In the genomic region with DNA sequence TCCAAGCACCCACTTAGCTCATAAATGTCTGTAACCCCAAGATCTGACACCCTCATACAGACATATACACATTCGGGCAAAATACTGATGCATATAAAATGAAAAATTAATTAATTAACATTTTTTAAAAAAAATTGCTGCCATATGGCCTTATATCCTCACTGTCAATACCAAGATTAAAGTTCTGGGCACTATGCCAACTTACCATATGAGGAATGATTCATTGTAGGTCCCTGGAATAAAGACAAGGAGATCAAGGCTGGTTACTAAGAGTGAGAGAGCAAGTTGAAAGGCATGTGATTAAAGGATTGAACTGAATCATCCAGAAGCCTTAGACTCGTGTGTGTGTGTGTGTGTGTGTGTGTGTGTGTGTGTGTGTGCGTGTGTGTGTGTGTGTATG, we compare ENCODE assay signal across 22 mouse cellular contexts. TPM values are rescaled to one million over a fixed set of nuclear protein-coding genes. Genes with fewer than 3 reads are reported as not detected.
DNase-seq lines count a peak whose midpoint lies in the region; ATAC-seq and TF ChIP-seq lines count a peak whose summit lies in the region.
"Had no signal": no experiment of that assay in that cellular context is flagged by ENCODE, and none has a peak within 500 bp of the region (broad histone marks: within the 10 kb centered on the region; RNA-seq: fewer than 3 reads in every experiment).

No protein-coding gene starts in this region.

- DNase-seq in forebrain, embryonic 14.5 days (ENCODE audit: low spot score) = peak; percentile 77
- DNase-seq in forebrain, embryonic 11.5 days (ENCODE audit: low spot score) = no peak
- DNase-seq in midbrain, postnatal 0 days (ENCODE audit: low spot score) = peak; percentile 49
- DNase-seq in midbrain, embryonic 11.5 days (ENCODE audit: low spot score, missing footprints) = no peak
- DNase-seq in NIH3T3 (ENCODE audit: low read depth) = peak; percentile 59
- peak; percentile 16 for DNase-seq in retina, postnatal 7 days (ENCODE audit: low read depth, low spot score)
- no peak for DNase-seq in embryo, embryonic 9.5 days (ENCODE audit: extremely low spot score)
- DNase-seq: cerebellum, adult 11 months; heart, postnatal 36 days; kidney, adult 18-20 months; kidney, postnatal 14 days; thymus, postnatal 4 days had no signal

- no peak overlapping the region for H3K4me2 ChIP-seq in forebrain, embryonic 14.5 days (ENCODE audit: low read length)
- no peak overlapping the region for H3K4me2 ChIP-seq in forebrain, embryonic 11.5 days (ENCODE audit: low read depth, low read length, severe bottlenecking)
- H3K4me2 ChIP-seq in midbrain, postnatal 0 days (ENCODE audit: low read depth, low read length, poor library complexity, severe bottlenecking) = no peak overlapping the region
- no peak overlapping the region for H3K4me2 ChIP-seq in midbrain, embryonic 11.5 days
- H3K4me2 ChIP-seq: embryonic facial prominence, embryonic 15.5 days; heart, embryonic 13.5 days; lung, embryonic 15.5 days; neural tube, embryonic 13.5 days had no signal

- H3K27ac ChIP-seq in forebrain, embryonic 14.5 days (ENCODE audit: low read depth, low read length) = no peak overlapping the region
- no peak overlapping the region for H3K27ac ChIP-seq in forebrain, embryonic 11.5 days (ENCODE audit: low read depth, low read length)
- H3K27ac ChIP-seq in midbrain, postnatal 0 days (ENCODE audit: low read depth, low read length) = no peak overlapping the region
- no peak overlapping the region for H3K27ac ChIP-seq in midbrain, embryonic 11.5 days (ENCODE audit: low read depth, low read length)
- H3K27ac ChIP-seq: embryonic facial prominence, embryonic 15.5 days; heart, embryonic 13.5 days; lung, embryonic 15.5 days; neural tube, embryonic 13.5 days had no signal

- H3K4me3 ChIP-seq in forebrain, embryonic 14.5 days (ENCODE audit: low read depth, low read length) = no peak overlapping the region
- no peak overlapping the region for H3K4me3 ChIP-seq in forebrain, embryonic 11.5 days (ENCODE audit: low read depth, low read length)
- H3K4me3 ChIP-seq in midbrain, postnatal 0 days (ENCODE audit: low read depth, low read length) = no peak overlapping the region
- H3K4me3 ChIP-seq in midbrain, embryonic 11.5 days (ENCODE audit: low read depth, low read length) = no peak overlapping the region
- H3K4me3 ChIP-seq: embryonic facial prominence, embryonic 15.5 days; heart, embryonic 13.5 days; lung, embryonic 15.5 days; megakaryocyte, embryonic 14.5 days; neural tube, embryonic 13.5 days had no signal

- no peaks in the 10 kb centered on the region for H3K9me3 ChIP-seq in forebrain, embryonic 14.5 days (replicated peaks; ENCODE audit: control insufficient read depth, low read length)
- no peaks in the 10 kb centered on the region for H3K9me3 ChIP-seq in forebrain, embryonic 11.5 days (ENCODE audit: control insufficient read depth, low read length)
- no peaks in the 10 kb centered on the region for H3K9me3 ChIP-seq in midbrain, postnatal 0 days (ENCODE audit: low read length)
- H3K9me3 ChIP-seq in midbrain, embryonic 11.5 days (ENCODE audit: control insufficient read depth, low read length) = no peaks in the 10 kb centered on the region
- H3K9me3 ChIP-seq: embryonic facial prominence, embryonic 15.5 days; heart, embryonic 13.5 days; lung, embryonic 15.5 days; megakaryocyte, embryonic 14.5 days; neural tube, embryonic 13.5 days had no signal

- H3K36me3 ChIP-seq in forebrain, embryonic 14.5 days (ENCODE audit: control insufficient read depth, insufficient read depth, low read length) = no peaks in the 10 kb centered on the region
- H3K36me3 ChIP-seq in forebrain, embryonic 11.5 days (ENCODE audit: control insufficient read depth, insufficient read depth, low read length) = no peaks in the 10 kb centered on the region
- H3K36me3 ChIP-seq in midbrain, postnatal 0 days (ENCODE audit: insufficient read depth, low read length) = no peaks in the 10 kb centered on the region
- no peaks in the 10 kb centered on the region for H3K36me3 ChIP-seq in midbrain, embryonic 11.5 days (ENCODE audit: control insufficient read depth, insufficient read depth, low read length)
- H3K36me3 ChIP-seq: embryonic facial prominence, embryonic 15.5 days; heart, embryonic 13.5 days; lung, embryonic 15.5 days; neural tube, embryonic 13.5 days had no signal

- WGBS in forebrain, embryonic 14.5 days = 39% methylated on average over 3 of the region's 3 CpGs
- WGBS in forebrain, embryonic 11.5 days = 62% methylated on average over 3 of the region's 3 CpGs
- 44% methylated on average over 2 of the region's 3 CpGs for WGBS in midbrain, postnatal 0 days
- WGBS in midbrain, embryonic 11.5 days = 71% methylated on average over 2 of the region's 3 CpGs

- no peak overlapping the region for H3K9ac ChIP-seq in forebrain, embryonic 14.5 days (ENCODE audit: low read length)
- H3K9ac ChIP-seq in forebrain, embryonic 11.5 days (ENCODE audit: low read length) = no peak overlapping the region
- no peak overlapping the region for H3K9ac ChIP-seq in midbrain, postnatal 0 days (replicated peaks; ENCODE audit: low read length, poor library complexity, severe bottlenecking)
- H3K9ac ChIP-seq in midbrain, embryonic 11.5 days (ENCODE audit: low read length) = no peak overlapping the region
- H3K9ac ChIP-seq: embryonic facial prominence, embryonic 15.5 days; heart, embryonic 13.5 days; lung, embryonic 15.5 days; neural tube, embryonic 13.5 days had no signal

- no peak for TF ChIP-seq CTCF in midbrain, postnatal 0 days (IDR thresholded peaks at IDR 0.05)

- no peaks in the 10 kb centered on the region for H3K27me3 ChIP-seq in forebrain, embryonic 14.5 days (replicated peaks; ENCODE audit: control insufficient read depth, insufficient read depth, low read length)
- H3K27me3 ChIP-seq in forebrain, embryonic 11.5 days (ENCODE audit: control insufficient read depth, insufficient read depth, low read length) = peaks cover 2% of the 10 kb centered on the region; the same call in 1 of the 2 replicates
- H3K27me3 ChIP-seq in midbrain, postnatal 0 days (ENCODE audit: insufficient read depth, low read length) = no peaks in the 10 kb centered on the region; the same call in 1 of the 2 replicates
- peaks cover 10% of the 10 kb centered on the region for H3K27me3 ChIP-seq in midbrain, embryonic 11.5 days (ENCODE audit: control insufficient read depth, insufficient read depth, low read length)
- H3K27me3 ChIP-seq: CH12.LX had no signal

- peak; percentile 84 for ATAC-seq in forebrain, embryonic 14.5 days
- ATAC-seq in forebrain, embryonic 11.5 days (replicated peaks; ENCODE audit: low FRiP score) = no peak
- no peak for ATAC-seq in midbrain, postnatal 0 days (ENCODE audit: low FRiP score)
- ATAC-seq in midbrain, embryonic 11.5 days (ENCODE audit: low FRiP score) = no peak
- ATAC-seq in erythroblast, adult 5-6 weeks (replicated peaks; ENCODE audit: low FRiP score, poor library complexity, severe bottlenecking) = no peak
- ATAC-seq: activated CD4-positive, CD25-positive, alpha-beta regulatory T cell, adult 4 months; hindbrain, embryonic 16.5 days; Patski had no signal

- H3K4me1 ChIP-seq in forebrain, embryonic 14.5 days (ENCODE audit: control insufficient read depth, insufficient read depth, low read length) = no peaks in the 10 kb centered on the region
- no peaks in the 10 kb centered on the region for H3K4me1 ChIP-seq in forebrain, embryonic 11.5 days (replicated peaks; ENCODE audit: control insufficient read depth, insufficient read depth, low read length)
- no peaks in the 10 kb centered on the region for H3K4me1 ChIP-seq in midbrain, postnatal 0 days (ENCODE audit: insufficient read depth, low read length)
- H3K4me1 ChIP-seq in midbrain, embryonic 11.5 days (ENCODE audit: control insufficient read depth, insufficient read depth, low read length) = no peaks in the 10 kb centered on the region
- H3K4me1 ChIP-seq: embryonic facial prominence, embryonic 15.5 days; heart, embryonic 13.5 days; lung, embryonic 15.5 days; neural tube, embryonic 13.5 days had no signal

RNA-seq across cellular contexts. Expression of a gene that starts 7.6 kb away (rescaled TPM):
- 10.0 and 12.6 TPM in 2 replicates for polyA plus RNA-seq in forebrain, embryonic 14.5 days (2014; fragmentation: Nextera tagmentation; extraction: Ambion mirVana)
- polyA plus RNA-seq in forebrain, embryonic 11.5 days (2014; fragmentation: Nextera tagmentation; extraction: Ambion mirVana) = 21.1 and 23.1 TPM in 2 replicates
- total RNA-seq in midbrain, postnatal 0 days (2014; rRNA removed) = 16.3 and 19.3 TPM in 2 replicates
- polyA plus RNA-seq in midbrain, postnatal 0 days (2015; fragmentation: Nextera tagmentation; extraction: Ambion mirVana) = 6.3 and 8.2 TPM in 2 replicates
- polyA plus RNA-seq in midbrain, embryonic 11.5 days (2014; fragmentation: Nextera tagmentation; extraction: Ambion mirVana) = 19.6 and 20.7 TPM in 2 replicates
- total RNA-seq in erythroblast, adult 5-6 weeks (2015; ENCODE audit: low replicate concordance) = 13.4 and 19.4 TPM in 2 replicates
- total RNA-seq in erythroblast, adult 5-6 weeks (2017; ENCODE audit: low replicate concordance) = 12.1 and 15.2 TPM in 2 replicates

Comparison
In these comparisons a context has a peak if more than half of its experiments do, and no peak if none do; other contexts are left out.
1. DNase-seq: peak in forebrain, embryonic 14.5 days (single experiment), midbrain, postnatal 0 days (single experiment), NIH3T3 (single experiment) and retina, postnatal 7 days (single experiment); none in forebrain, embryonic 11.5 days (single experiment), midbrain, embryonic 11.5 days (single experiment) and embryo, embryonic 9.5 days (single experiment).